ENCODE assay signal across 24 mouse cellular contexts in the genomic region with DNA sequence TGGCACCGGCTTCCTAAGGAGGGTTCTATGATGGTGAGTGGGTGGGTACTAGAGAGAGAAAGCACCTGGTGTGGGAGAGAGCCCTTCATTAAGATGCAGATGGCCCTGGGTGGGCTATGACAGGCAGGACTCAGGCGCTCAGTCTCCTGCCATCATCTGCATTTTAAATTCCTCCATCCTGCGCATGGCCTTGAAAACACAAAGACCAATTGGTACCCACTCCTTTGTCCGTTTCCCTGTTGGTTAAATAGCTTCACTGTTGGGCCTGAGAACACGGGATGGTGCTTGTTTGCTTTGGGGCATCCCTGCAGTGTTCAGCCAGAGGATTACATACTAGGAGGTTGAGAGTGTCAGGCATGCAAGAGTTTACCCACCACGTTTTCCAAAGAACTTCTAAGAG.
DNase-seq lines count a peak whose midpoint lies in the region; ATAC-seq lines count a peak whose summit lies in the region.
"Had no signal": no experiment of that assay in that cellular context is flagged by ENCODE, and none has a peak within 500 bp of the region (broad histone marks: within the 10 kb centered on the region; RNA-seq: fewer than 3 reads in every experiment).

No protein-coding gene starts in this region.

- ATAC-seq in hindbrain, embryonic 11.5 days (ENCODE audit: low FRiP score) = peak; percentile 65
- no peak for ATAC-seq in hindbrain, embryonic 16.5 days
- no peak for ATAC-seq in forebrain, embryonic 14.5 days
- no peak for ATAC-seq in activated CD4-positive, CD25-positive, alpha-beta regulatory T cell, adult 4 months
- ATAC-seq: intestine, embryonic 16.5 days; liver, embryonic 12.5 days had no signal

- no peaks in the 10 kb centered on the region for H3K36me3 ChIP-seq in hindbrain, embryonic 11.5 days (ENCODE audit: control insufficient read depth, insufficient read depth, low read length)
- H3K36me3 ChIP-seq in hindbrain, embryonic 16.5 days (ENCODE audit: control insufficient read depth, insufficient read depth, low read length) = no peaks in the 10 kb centered on the region
- H3K36me3 ChIP-seq in forebrain, embryonic 14.5 days (ENCODE audit: control insufficient read depth, insufficient read depth, low read length) = no peaks in the 10 kb centered on the region
- H3K36me3 ChIP-seq: embryonic facial prominence, embryonic 15.5 days; hindbrain, embryonic 15.5 days; liver, embryonic 12.5 days had no signal

- H3K4me1 ChIP-seq in hindbrain, embryonic 11.5 days (replicated peaks; ENCODE audit: control insufficient read depth, insufficient read depth, low read length) = no peaks in the 10 kb centered on the region; the same call in 1 of the 2 replicates
- H3K4me1 ChIP-seq in hindbrain, embryonic 16.5 days (ENCODE audit: control insufficient read depth, insufficient read depth, low read depth, low read length) = no peaks in the 10 kb centered on the region; the same call in none of the 2 replicates
- peaks cover 9% of the 10 kb centered on the region for H3K4me1 ChIP-seq in forebrain, embryonic 14.5 days (ENCODE audit: control insufficient read depth, insufficient read depth, low read length)
- H3K4me1 ChIP-seq: embryonic facial prominence, embryonic 15.5 days; liver, embryonic 12.5 days had no signal

- H3K27ac ChIP-seq in hindbrain, embryonic 11.5 days (ENCODE audit: low read depth, low read length) = peak overlapping the region; percentile 26; the same call in 1 of the 2 replicates
- no peak overlapping the region for H3K27ac ChIP-seq in hindbrain, embryonic 16.5 days (ENCODE audit: low read depth, low read length)
- H3K27ac ChIP-seq in forebrain, embryonic 14.5 days (ENCODE audit: low read depth, low read length) = no peak overlapping the region
- H3K27ac ChIP-seq: embryonic facial prominence, embryonic 15.5 days; hindbrain, embryonic 15.5 days; liver, embryonic 12.5 days had no signal

- no peaks in the 10 kb centered on the region for H3K27me3 ChIP-seq in hindbrain, embryonic 11.5 days (ENCODE audit: control insufficient read depth, insufficient read depth, low read length)
- H3K27me3 ChIP-seq in hindbrain, embryonic 16.5 days (replicated peaks; ENCODE audit: control insufficient read depth, insufficient read depth, low read length) = no peaks in the 10 kb centered on the region
- no peaks in the 10 kb centered on the region for H3K27me3 ChIP-seq in forebrain, embryonic 14.5 days (replicated peaks; ENCODE audit: control insufficient read depth, insufficient read depth, low read length)
- H3K27me3 ChIP-seq: embryonic facial prominence, embryonic 15.5 days; hindbrain, embryonic 15.5 days; liver, embryonic 12.5 days had no signal

- DNase-seq in embryo, embryonic 11 days = peak; percentile 29
- no peak for DNase-seq in embryo, embryonic 10 days (ENCODE audit: low spot score)
- peak; percentile 36 for DNase-seq in hindbrain, embryonic 11.5 days (ENCODE audit: low spot score)
- DNase-seq in ES-CJ7 (ENCODE audit: low read depth, low spot score) = peak; percentile 84
- DNase-seq in forebrain, embryonic 14.5 days (ENCODE audit: low spot score) = peak; percentile 27
- DNase-seq in lung, postnatal 36 days = no peak
- DNase-seq: adrenal gland, adult 8-10 months; cerebellum, adult 2 months; cerebellum, postnatal 25 days; gastrocnemius, postnatal 10 days; kidney, adult 9 months; kidney, postnatal 14 days; lung, adult 18-20 months; lung, postnatal 14 days; right cerebral cortex, adult 18-20 months; thymus, adult 18-20 months; thymus, postnatal 36 days had no signal

- peak overlapping the region; percentile 16; the same call in 1 of the 2 replicates for H3K9ac ChIP-seq in hindbrain, embryonic 11.5 days (ENCODE audit: low read depth, low read length)
- no peak overlapping the region for H3K9ac ChIP-seq in hindbrain, embryonic 16.5 days (ENCODE audit: low read depth, low read length)
- H3K9ac ChIP-seq in forebrain, embryonic 14.5 days (ENCODE audit: low read length) = no peak overlapping the region
- H3K9ac ChIP-seq: embryonic facial prominence, embryonic 15.5 days; hindbrain, embryonic 15.5 days; liver, embryonic 12.5 days had no signal

- H3K9me3 ChIP-seq in hindbrain, embryonic 11.5 days (ENCODE audit: control insufficient read depth, low read length) = no peaks in the 10 kb centered on the region
- H3K9me3 ChIP-seq in hindbrain, embryonic 16.5 days (ENCODE audit: control insufficient read depth, low read length) = no peaks in the 10 kb centered on the region
- no peaks in the 10 kb centered on the region for H3K9me3 ChIP-seq in forebrain, embryonic 14.5 days (replicated peaks; ENCODE audit: control insufficient read depth, low read length)
- H3K9me3 ChIP-seq: embryonic facial prominence, embryonic 15.5 days; hindbrain, embryonic 15.5 days had no signal

- H3K4me3 ChIP-seq in hindbrain, embryonic 11.5 days (ENCODE audit: low read depth, low read length) = no peak overlapping the region
- no peak overlapping the region for H3K4me3 ChIP-seq in hindbrain, embryonic 16.5 days (ENCODE audit: low read length)
- no peak overlapping the region for H3K4me3 ChIP-seq in forebrain, embryonic 14.5 days (ENCODE audit: low read depth, low read length)
- H3K4me3 ChIP-seq: embryonic facial prominence, embryonic 15.5 days; hindbrain, embryonic 15.5 days; liver, embryonic 12.5 days had no signal

- H3K4me2 ChIP-seq in hindbrain, embryonic 11.5 days (replicated peaks; ENCODE audit: low read depth, low read length) = no peak overlapping the region
- H3K4me2 ChIP-seq in hindbrain, embryonic 16.5 days (ENCODE audit: low read length) = no peak overlapping the region
- no peak overlapping the region for H3K4me2 ChIP-seq in forebrain, embryonic 14.5 days (ENCODE audit: low read length)
- H3K4me2 ChIP-seq: embryonic facial prominence, embryonic 15.5 days; heart, embryonic 11.5 days; hindbrain, embryonic 15.5 days; liver, embryonic 12.5 days had no signal

- WGBS in hindbrain, embryonic 11.5 days = 15% methylated on average over 6 of the region's 6 CpGs
- WGBS in hindbrain, embryonic 16.5 days = 8% methylated on average over 6 of the region's 6 CpGs
- 3% methylated on average over 6 of the region's 6 CpGs for WGBS in forebrain, embryonic 14.5 days

Comparison
In these comparisons a context has a peak if more than half of its experiments do, and no peak if none do; other contexts are left out.
1. DNase-seq: peak in embryo, embryonic 11 days (single experiment), hindbrain, embryonic 11.5 days (single experiment), ES-CJ7 (single experiment) and forebrain, embryonic 14.5 days (single experiment); none in embryo, embryonic 10 days (single experiment) and lung, postnatal 36 days (single experiment).